Mouse (Mus musculus) testis, adult 2 months (tissue): ENCODE data around the gene Ndufs1. TPM values are rescaled to one million over a fixed set of nuclear protein-coding genes. Genes with fewer than 3 reads are reported as not detected.
A peak's percentile ranks its signal among the peaks of the same experiment; 100 is the strongest.

Source experiments
- H3K27ac ChIP-seq: fragments of 200-500 bp; 2 replicates; pipeline ENCODE4 v1.5.1; 2012; ENCODE audit warnings: low read depth, low read length; ENCODE audit not compliant: control insufficient read depth, insufficient read depth
- H3K27me3 ChIP-seq: fragments of 200-500 bp; 2 replicates; pipeline ENCODE4 v1.6.1; 2012; ENCODE audit warnings: mild to moderate bottlenecking, low read length, moderate library complexity; ENCODE audit not compliant: control insufficient read depth, insufficient read depth
- H3K36me3 ChIP-seq: fragments of 200-500 bp; 2 replicates; pipeline ENCODE4 v1.6.1; 2012; ENCODE audit warnings: mild to moderate bottlenecking, low read length; ENCODE audit not compliant: control insufficient read depth, insufficient read depth
- H3K4me1 ChIP-seq: fragments of 200-500 bp; 2 replicates; pipeline ENCODE4 v1.6.1; 2012; ENCODE audit warnings: low read length; ENCODE audit not compliant: control insufficient read depth, insufficient read depth
- H3K4me3 ChIP-seq: fragments of 200-500 bp; 2 replicates; pipeline ENCODE4 v1.5.1; 2012; ENCODE audit warnings: low read depth, mild to moderate bottlenecking, low read length, moderate library complexity, mixed read lengths; ENCODE audit not compliant: control insufficient read depth
- CTCF ChIP-seq: fragments of 200-500 bp; IDR thresholded peaks from 2 replicates; pipeline ENCODE4 v1.5.1; 2012; ENCODE audit warnings: low read depth, mild to moderate bottlenecking, inconsistent platforms, low read length, moderate library complexity; ENCODE audit not compliant: control insufficient read depth, insufficient read depth, insufficient replicate concordance
- POLR2A ChIP-seq: fragments of 200-500 bp; IDR thresholded peaks from 2 replicates; pipeline ENCODE4 v1.6.1; 2012; ENCODE audit warnings: low read depth, mild to moderate bottlenecking, inconsistent platforms, low read length, moderate library complexity; ENCODE audit not compliant: control insufficient read depth
- polyA plus RNA-seq: library from polyadenylated mRNA; depleted of rRNA; stranded (reverse); fragments of >200 nt; gene quantifications from 2 replicates; pipeline ENCODE4 v1.2.3, GENCODE M21; 2012

Ndufs1 gene
- polyA plus RNA-seq, 1 experiment: 32.4 TPM

DNA sequence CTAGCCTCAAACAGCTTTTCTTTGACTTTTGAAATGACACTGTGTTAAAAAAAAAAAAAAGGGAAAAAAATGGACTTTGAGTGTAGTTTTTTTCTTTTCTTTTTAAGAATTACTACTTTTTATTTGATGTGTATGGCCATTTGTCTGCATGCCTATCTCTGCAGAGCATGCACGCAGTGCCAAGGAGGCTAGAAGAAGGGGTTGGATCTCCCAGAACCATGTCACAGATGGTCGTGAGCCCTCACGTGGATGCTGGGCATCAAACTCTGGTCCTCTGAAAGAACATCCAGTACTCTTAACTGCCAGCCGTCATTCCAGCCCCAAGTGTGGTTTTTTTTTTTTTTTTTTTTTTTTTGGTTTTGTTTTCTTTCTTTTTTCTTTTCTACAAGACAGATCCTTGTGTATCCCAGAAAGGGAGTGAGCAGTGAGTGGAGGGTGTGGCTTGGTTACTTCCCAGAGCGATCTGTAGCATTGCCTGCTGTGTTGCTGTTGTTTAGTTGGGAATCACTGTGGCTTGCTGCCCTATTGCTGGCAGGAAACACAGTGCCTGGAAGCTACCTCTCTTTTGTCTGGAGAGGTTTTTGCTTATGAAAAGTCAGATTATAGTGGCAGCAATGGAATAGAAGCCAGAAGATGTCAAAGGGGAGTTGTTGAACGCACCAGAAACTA, 33.4 kb upstream of the Ndufs1 start:
- H3K36me3 ChIP-seq: no peaks in the 10 kb centered on the region
- no peaks in the 10 kb centered on the region for H3K27me3 ChIP-seq
- H3K4me3 ChIP-seq: no peak overlapping the region
- no peaks in the 10 kb centered on the region; the same call in 1 of the 2 replicates for H3K4me1 ChIP-seq
- no peak overlapping the region for H3K27ac ChIP-seq
- TF ChIP-seq POLR2A: no peak
- no peak for TF ChIP-seq CTCF

DNA sequence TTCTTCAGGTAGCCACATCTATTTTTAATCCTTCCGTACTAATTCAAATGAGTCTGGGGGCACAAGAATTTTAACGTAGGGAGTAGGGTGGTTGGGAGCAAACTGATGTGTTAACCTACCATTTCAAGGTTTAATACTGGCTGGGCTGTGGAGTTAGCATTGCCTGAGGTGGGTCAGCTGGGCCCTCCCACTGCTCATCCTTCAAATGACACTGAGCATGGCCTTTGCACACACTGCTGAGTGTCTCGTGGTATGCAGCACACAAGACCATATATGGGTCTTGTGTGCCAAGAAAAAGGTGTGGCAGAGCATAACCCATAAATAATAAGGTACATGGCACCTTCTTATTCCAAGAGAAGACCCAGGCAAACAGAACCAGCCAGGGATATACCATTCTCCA, 31.0 kb upstream of the Ndufs1 start:
- Histone ChIP-seq H3K4me1 (peaks cover 3% of the 10 kb centered on the region), H3K36me3 (no peaks in the 10 kb centered on the region), H3K27me3 (no peaks in the 10 kb centered on the region), H3K27ac (no peak overlapping the region), H3K4me3 (no peak overlapping the region)
- no peak for TF ChIP-seq POLR2A

DNA sequence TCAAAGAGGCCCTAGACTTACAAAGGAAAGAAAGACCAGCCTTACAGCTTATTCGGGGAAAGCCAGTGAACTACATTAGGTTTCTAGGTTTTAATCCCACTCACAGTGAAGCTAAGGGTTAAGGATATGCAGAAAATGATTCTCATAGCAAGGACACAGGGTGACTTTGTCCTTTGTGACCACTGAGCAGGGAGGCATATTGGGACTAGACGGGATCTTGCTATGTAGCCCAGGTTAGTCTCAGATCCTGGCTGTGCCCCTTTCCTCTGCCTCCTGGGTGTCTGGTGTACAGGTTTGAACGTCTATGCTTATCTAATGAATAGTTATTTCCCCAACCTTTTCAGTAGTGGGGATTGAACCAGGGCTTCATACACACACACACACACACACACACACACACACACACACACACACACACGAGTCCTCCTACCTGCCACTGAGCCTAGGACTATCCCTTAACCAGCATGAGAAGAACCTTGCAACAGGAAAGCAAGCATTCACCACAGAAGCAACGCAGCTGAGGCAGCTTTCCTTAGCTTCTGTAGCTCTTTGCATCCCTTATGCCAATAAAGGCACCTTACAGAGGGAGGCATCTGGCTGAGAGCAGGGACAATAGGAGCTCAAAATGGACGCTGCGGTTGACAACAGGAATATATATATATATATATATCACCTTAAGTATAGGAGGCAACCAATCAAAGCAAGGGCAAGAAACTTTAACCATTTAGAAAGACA, 28.2 kb upstream of the Ndufs1 start:
- Histone ChIP-seq H3K27ac (no peak overlapping the region), H3K36me3 (no peaks in the 10 kb centered on the region), H3K27me3 (no peaks in the 10 kb centered on the region), H3K4me3 (no peak overlapping the region), H3K4me1 (peaks cover 3% of the 10 kb centered on the region)
- TF ChIP-seq CTCF: no peak
- TF ChIP-seq POLR2A: no peak

DNA sequence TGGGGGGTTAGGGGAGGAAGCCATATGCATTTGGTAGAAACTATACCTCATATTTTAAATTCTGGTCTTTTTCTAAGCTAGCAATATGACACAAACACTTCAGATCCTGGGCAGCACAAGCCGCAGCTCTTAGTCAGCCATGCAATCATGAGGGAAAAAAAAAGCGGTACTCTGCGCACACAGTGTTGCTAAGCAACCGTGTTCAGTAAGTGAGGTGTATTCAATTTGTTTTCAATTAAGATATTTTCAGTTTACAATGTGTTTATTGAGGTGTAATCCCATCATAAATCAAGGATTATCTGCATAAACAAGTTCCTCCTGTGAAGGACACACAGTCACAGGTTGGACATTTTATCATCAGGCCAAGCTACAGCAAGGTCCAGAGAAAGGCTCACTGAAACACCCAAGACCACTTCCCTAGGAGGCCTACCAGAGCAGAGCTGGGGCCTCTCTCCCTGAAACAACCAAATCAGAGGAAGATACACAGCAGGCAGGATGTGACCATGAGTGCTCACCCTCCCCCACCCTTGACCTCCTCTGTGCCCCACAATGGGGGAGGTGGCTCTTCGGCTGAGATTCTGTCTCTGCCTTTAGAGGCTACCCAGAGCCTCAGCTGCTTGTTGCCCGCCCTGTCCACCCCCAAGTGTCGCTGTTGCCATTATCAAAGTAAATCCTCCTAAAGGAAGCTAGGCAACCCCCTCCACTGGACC, 27.5 kb upstream of the Ndufs1 start:
- Histone ChIP-seq H3K36me3 (no peaks in the 10 kb centered on the region), H3K27me3 (no peaks in the 10 kb centered on the region), H3K4me1 (peaks cover 3% of the 10 kb centered on the region), H3K4me3 (no peak overlapping the region), H3K27ac (no peak overlapping the region)
- TF ChIP-seq POLR2A (no peak), CTCF (no peak)

DNA sequence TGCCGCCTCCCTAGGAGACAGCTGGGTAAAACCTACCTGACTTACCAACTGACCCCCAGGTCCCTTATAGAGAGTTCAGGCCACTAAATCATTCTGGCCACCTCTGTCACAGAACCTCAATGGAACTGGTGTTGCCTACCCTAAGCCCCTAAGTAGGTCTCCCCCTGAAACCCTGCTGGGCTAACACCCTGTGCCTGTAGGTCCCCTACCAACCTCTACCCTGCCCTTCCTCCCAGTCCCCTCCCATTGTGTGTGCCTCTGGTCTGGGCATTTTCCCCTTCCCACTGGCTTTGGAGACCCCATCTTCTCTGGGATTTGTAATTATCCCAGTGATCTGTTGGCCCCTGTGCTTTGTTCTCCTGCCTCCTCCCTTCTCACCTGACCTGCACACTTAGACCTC, 26.8 kb upstream of the Ndufs1 start:
- Histone ChIP-seq H3K27ac (no peak overlapping the region), H3K36me3 (no peaks in the 10 kb centered on the region), H3K4me1 (peaks cover 3% of the 10 kb centered on the region), H3K27me3 (no peaks in the 10 kb centered on the region), H3K4me3 (no peak overlapping the region)
- TF ChIP-seq CTCF (no peak), POLR2A (no peak)

DNA sequence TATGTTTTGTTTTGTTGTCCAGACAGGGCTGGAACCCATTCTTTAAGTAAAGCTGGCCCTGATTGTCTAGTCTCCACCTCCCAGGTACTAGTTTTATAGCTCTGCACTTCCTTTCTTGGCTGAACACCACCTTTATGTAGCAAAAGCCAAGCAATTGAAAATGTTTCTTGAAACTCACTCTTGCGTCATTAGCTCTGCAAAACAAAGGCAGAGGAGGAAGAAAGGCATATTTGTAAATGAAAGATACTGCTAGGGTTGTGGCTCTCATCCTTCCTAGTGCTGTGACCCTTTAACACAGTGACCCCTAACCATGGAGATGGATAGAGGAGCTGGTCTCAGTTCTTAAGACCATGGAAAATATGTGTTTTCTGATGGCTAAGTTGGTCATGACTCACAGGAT, 25.0 kb upstream of the Ndufs1 start:
- Histone ChIP-seq H3K27me3 (no peaks in the 10 kb centered on the region), H3K27ac (no peak overlapping the region), H3K4me1 (peaks cover 3% of the 10 kb centered on the region)

DNA sequence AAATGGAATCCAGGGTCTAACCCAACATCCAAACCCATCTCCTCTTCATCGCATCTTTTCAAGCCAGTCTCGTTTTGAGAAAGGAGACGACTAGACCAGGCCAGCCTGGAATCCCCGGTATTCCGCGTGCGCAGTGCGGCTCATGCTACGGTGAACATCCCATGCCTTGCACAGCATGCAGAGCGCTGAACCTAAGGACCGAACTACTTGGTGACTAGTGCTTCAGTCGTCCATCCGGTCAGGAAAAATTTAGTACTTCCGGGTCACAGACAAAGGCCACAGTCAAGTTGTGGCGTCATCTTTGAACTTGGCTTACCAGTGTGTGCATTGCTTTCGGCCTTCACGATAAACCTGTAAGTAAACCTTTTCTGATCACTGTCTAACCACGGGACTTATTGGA, 23.7 kb upstream of the Ndufs1 start:
- H3K4me3 ChIP-seq: peak overlapping the region; percentile 82
- peaks cover 3% of the 10 kb centered on the region for H3K4me1 ChIP-seq
- H3K27ac ChIP-seq: no peak overlapping the region
- H3K27me3 ChIP-seq: no peaks in the 10 kb centered on the region
- no peak for TF ChIP-seq POLR2A
- no peak for TF ChIP-seq CTCF
- H3K36me3 ChIP-seq: no peaks in the 10 kb centered on the region

More for the DNA sequence above, 25.0 kb upstream of the Ndufs1 start:
- Histone ChIP-seq H3K4me3 (no peak overlapping the region), H3K36me3 (no peaks in the 10 kb centered on the region)
- TF ChIP-seq CTCF (no peak), POLR2A (no peak)
